Mouse (Mus musculus): ENCODE measurements around the gene 2700049A03Rik.
A peak's percentile ranks its signal among the peaks of the same experiment; 100 is the strongest.

The 2700049A03Rik gene

DNA sequence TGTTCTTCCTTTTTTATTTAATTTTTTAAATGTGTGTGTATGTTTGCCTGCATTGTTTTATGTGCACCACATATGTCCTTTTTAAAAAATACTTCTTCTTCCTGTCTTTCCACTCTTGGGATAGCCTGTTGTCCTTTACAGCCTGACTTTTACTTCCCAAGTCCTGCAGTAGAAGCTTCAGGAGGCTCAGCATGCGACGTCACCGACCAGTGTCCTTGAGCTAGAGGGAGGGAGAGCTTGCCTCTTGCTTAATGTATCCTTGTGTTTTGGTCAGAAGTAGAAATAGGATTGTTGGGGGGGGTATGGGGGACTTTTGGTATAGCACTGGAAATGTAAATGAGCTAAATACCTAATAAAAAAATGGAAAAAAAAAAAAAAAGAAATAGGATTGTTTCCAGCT lies 47.1 kb downstream of the 2700049A03Rik start:
- DNase-seq (ENCODE audit: low read depth, low spot score), result no peak

DNA sequence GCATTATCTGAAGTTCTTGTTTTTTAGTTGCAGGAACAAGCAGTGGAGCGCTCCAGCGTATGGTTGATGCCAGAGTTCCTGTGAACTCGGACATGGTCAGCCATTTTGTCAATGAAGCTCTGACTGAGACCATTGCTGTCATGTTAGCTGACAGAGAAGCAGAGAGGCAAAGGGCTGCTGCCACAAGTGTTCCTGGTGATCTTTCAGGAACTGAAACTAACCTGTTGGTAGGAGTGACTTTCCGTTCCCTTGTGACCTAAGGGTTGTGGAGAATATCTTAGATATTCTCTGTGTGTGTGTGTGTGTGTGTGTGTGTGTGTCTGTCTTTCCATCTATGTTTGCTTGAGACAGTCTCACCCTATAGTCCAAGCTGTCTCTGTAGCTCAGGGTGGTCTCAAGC lies 47.7 kb downstream of the 2700049A03Rik start:
- DNase-seq (ENCODE audit: low read depth, low spot score), result no peak

DNA sequence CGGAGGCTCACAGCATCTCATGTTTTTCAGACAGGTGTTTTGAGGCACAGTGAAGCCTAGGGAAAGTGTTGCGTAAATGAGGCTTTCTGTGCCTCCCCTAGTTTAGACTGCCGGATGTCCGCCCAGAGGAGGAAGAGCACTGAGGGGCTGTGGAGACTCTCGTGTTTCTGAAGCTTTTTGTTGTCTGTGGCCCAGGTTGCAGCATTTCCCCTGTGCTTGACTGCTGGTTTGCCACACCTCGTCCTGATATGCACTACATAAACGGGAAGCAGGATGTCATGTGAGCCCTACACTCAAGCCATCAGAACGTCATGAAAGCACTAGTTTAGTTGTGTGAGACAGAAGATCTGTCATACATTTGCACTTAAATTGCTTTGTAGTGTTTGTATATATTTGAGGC lies 56.1 kb downstream of the 2700049A03Rik start:
- no peak for DNase-seq (ENCODE audit: low read depth, low spot score)

DNA sequence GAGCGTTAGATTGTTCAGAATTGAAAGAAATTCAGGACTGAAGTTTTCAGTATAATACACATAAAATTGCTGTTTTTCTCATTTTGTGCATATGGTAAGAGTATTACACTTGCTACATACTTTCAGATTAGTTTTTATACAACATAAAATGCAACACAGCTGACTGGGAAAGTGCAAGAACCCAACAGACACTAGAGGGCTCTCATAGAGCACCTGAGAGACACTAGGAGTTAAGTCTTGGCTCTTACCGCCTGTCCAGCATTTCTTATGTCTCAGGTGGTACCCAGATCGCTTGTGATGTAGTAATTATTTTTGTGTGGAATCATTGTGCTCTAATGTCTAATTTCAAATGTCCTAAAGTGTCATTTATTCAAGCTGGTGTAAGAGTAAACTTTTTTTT lies 61.0 kb downstream of the 2700049A03Rik start:
- no peak for DNase-seq (ENCODE audit: low read depth, low spot score)

DNA sequence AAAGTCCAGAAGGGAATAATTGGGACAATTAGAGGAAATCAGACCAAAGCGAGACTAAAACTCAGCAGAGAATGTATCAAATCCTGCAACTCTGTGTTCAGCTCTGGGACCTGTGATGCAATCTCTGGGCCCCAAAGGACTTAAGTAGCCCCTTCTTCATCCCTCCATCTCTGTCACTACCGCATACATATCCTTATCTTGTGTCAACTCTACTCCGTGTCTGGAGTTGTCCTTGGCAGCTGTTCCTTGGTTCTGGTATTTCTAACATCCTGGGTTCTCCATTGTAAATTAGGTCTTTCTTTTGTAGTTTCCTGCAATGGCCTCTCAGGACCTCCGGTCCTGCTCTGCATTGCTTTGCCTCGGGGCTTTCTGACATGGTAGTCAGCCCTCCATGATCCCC lies 65.1 kb downstream of the 2700049A03Rik start:
- no peak for DNase-seq (ENCODE audit: low read depth, low spot score)

DNA sequence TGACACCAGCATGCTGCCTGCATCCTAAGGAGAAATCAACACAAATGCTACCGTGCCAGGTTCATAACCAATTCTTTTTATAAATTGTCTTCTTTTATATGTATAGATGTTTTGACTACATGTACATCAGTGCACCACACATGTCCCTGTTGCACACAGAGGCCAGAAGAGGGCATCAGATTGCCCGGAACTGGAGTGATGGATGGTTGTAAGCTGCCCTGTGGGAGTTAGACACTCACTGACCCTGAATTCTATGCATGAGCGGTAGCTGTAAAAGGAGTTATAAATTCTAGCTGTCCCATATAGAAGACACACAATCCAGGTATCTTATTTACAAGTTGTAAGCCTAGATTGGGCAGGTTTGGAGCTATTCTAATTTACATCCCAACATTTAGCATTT lies 67.7 kb downstream of the 2700049A03Rik start:
- DNase-seq (ENCODE audit: low read depth, low spot score), result no peak

DNA sequence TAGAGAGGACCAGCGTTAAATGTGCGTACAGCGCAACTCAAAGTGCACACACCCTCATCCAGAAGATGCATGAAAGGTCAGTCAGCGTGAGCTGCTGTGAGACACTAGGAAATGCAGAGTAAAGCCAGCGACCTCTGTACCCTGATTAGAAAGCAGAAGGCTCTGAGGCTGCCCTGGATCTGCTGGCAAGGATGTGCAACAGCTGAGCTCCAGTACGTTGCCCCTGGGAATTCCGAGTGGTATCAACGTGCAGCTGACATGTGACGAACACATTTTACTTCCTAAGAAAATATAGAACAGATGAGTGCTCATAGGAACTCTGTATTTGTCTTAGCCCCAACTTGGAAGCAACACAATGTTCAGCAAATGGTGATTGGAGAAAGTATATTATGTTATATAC lies 80.5 kb downstream of the 2700049A03Rik start:
- no peak for DNase-seq (ENCODE audit: low read depth, low spot score)

DNA sequence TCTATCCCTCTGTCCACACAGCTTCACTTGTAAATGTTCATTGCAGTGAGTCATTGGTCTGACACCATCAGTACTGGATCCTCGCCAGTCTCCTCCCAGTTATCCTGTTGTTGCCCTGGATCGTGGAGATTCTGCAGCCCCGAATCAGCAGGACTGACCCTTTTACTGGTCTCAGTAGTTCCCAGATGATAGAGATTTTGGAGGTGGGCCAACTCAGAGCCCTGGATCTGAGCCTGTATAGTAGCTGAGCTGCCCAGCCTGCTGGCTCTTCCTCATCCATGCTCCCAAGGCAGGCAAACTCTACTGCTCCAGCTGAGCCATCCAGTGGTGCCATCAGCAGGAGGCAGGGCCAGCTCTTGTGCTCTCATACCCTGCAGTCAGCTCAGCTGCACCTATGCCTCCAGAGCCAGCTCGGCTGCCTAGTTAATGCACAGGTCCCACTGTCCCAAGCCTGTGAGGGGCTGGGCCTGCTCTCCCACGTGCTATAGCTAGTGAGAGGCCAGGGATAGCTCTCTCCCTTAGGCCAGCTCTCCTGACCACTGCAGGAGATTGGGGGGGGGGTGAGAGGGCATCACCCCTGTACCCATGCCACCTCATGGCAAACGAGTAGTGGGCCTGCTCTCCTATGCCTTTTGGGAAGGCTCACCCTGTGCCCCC lies 81.3 kb downstream of the 2700049A03Rik start:
- DNase-seq (ENCODE audit: low read depth, low spot score), result no peak

DNA sequence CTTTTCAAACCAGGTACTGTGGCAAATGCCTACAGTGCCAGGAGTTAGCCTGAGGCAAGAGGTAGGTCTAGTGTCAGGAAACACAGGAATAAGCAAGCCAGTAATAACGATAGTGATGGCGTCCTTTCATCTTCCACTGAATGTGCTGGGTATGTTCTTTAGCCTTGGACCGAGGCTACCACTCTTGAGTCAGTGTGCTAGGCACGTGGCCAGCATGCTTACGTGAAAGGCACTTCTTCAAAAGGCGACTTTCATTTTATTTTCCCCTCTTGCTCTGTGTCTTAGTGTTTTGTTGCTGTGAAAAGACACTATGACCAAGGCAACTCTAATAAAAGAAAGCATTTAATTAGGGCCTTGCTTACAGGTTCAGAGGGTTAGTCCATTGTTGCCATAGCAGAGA lies 86.1 kb downstream of the 2700049A03Rik start:
- no peak for DNase-seq (ENCODE audit: low read depth, low spot score)

DNA sequence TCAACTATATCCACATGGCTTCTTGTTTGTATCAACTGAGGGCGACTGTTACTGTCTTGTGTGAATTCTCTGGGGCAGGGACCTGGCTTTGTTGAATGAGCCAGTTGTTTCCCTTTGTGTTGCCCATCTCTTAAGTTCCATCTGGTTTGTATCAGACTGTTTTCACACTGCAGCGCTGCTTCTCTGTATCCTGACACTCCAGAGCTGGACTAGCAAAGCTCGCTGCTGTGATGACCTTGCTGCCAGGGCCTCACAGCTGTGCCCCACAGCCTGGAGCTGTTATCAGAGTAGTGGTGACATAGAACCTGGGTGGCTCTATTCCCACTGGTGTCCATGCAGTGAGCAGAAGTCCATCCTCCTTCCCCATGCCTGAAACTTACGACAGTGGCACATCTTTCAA lies 91.1 kb downstream of the 2700049A03Rik start:
- DNase-seq (ENCODE audit: low read depth, low spot score), result no peak

DNA sequence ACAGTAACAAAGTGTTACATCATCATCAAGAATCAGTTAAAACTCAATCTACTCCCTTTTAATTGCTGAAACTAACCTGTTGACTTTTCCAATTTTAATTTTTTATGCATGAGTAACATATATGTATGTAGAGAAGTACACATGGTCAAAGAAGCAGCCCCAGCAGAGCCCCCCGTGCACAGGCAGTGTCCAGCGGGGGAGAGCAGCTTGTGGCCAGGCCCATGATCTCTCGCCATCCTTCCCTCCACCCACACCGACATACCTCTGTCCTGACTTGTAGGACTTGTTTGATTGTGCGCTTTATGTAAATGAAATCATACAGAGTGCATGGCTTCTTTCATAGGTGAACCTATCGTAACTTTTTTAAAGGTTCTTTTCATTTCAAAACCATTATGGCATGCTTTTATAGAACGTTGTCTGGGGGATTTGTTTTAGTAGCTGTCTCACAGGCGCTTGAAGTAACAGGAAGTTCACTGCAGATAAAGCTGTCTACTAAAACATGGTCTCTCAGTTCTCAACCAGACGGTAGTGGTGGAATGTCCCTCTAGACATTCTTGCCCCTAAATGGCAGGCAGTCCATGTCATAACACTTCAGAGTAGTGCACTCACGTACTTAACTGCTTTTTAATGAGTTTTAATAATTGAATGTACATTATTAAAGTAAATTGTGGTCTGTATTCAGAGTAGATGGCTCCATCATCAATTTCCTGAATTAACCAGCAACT lies 92.4 kb downstream of the 2700049A03Rik start:
- no peak for DNase-seq (ENCODE audit: low read depth, low spot score)

DNA sequence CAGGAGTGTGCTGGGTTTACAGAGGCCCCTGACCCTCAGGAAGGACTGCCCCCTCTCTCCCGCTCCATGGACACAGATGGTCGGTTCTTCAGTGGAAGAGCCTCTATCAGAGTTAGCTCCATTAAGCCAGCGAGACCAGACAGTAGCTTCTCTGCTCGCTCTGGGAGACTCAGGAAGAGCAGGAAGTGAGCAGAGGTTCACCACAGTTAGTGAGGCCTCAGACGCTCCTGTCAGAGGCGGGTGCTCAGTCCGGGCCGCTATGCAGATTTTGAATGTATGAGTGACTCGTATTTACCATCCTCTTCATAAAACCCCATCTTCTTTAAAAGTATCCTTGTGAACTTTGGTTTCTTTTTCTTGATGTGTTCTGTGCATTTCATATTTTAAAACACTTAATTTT lies 94.9 kb downstream of the 2700049A03Rik start:
- no peak for DNase-seq (ENCODE audit: low read depth, low spot score)

DNA sequence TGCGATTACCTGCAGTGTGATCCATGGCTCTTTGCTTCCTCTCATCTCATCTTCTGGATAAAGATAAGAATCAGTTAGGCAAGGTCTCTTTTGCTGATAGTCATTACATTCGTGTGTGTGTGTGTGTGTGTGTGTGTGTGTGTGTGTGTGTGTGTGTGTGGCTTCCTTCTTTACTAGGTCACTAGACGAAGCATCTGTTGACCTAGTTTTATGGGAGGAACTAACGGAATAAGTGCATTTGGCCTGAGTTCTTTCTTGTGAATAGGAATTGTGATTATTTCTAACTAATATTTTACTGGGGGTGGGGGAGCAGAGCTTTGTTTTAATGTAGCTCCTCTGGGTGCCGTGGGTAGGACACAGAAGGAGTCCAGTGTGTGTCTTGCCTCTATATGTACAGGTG lies 96.8 kb downstream of the 2700049A03Rik start:
- DNase-seq (ENCODE audit: low read depth, low spot score), result no peak

DNA sequence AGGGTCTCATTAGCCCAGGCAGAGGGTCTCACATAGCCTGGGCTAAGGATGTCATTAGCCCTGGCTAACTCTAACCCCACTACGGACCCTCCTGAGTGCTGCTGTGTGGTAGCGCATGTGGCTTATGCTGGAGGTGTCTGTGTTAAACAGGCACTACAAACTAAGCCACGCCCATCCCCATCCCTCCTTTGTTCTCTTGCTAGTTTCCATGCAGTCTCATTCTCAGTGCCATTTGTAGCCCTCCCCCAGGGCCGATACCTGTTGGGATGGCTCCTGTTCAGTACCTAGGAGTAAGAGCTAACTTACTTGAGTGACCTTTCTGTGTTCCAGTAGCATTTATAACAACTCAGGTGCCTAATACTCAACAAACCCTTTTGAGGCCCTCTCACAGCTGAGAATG lies 100.4 kb downstream of the 2700049A03Rik start:
- peak; percentile 11 for DNase-seq (ENCODE audit: low read depth, low spot score)

DNA sequence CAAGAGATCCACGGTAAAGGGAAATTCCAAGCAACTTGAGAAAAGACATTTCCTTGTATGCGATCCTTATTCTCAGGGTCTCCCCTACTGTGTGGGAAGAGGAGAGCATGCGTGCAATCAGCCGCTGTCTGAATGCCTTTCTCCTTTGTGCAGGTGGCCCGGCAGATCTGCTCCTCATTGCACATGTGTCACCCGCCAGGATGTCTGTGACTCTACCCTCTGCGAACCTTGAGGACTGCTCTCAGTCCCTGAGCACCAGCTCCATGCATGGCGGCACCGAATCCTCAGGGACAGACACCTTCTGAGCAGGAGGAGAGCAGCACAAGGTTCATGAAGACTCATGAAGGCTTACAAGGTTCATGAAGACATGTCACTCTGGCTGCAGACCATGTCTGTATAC lies 106.1 kb downstream of the 2700049A03Rik start:
- no peak for DNase-seq (ENCODE audit: low read depth, low spot score)

DNA sequence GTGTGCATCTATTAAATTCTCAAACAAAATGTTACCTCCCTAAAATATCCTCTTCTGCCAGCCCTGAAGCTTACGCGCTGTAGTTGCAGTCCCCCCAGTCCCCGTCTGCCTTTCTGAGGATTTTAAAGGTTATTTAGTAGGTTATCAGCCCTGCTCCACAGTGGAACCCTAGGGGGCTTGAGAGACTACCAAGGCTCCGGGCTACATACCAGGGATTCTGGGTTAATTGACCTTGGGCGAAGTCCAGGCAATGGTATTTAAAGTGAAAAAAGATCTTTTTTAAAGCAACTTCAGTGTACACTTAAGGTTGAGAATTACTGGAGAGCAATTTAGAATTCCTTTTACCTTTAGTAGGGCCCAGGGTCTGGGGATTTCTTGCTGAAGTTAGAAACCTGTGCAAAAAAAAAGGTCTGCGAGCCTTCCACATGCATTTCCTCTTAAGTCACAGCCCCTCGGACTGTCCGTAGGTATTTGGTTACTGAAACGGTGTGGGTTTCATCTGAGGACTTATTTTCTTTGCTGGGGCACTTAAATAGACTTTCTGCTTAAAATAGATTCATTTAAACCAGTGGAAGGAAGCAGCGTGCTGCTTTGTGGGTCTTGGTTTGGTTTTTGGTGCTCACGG lies 108.2 kb downstream of the 2700049A03Rik start:
- DNase-seq (ENCODE audit: low read depth, low spot score), result no peak

DNA sequence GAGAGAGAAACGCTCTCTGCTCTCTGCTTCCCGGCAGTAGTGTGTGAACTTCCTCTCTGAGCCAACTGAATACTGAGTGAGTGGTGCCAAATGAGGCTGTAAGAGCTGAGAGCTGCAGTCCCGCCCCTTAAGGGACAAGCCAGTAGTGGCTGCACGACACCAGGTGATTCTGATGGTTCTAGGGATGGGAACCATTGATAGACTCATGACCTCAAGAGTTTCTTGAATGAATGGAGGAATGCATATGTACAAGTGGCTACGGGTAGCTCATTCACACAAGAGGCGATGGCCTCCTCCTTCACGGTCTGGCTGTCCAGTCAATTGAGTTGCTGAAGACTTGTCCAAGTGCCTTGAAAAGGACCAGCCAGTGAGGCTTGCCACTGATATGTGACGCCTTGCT lies 110.5 kb downstream of the 2700049A03Rik start:
- DNase-seq (ENCODE audit: low read depth, low spot score), result no peak

DNA sequence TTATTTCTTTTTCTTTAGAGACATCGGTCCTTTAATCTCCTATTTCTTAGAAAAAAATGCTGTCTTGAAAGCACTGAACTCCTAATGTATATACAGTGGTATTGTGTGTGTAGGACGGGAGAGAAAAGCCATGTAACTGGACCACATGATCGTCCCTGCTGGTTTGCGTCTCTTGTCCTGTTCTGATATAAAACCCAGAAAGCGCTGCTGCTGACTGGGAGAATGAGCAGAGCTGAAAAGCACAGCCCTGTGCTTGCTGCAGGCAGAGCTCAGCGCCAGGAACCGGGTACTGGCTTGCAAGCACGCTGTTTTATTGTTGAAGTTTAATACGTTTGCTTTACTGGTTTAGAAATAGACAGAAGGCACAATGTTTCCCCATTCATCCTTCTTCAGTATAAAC lies 112.7 kb downstream of the 2700049A03Rik start:
- DNase-seq (ENCODE audit: low read depth, low spot score), result no peak

DNA sequence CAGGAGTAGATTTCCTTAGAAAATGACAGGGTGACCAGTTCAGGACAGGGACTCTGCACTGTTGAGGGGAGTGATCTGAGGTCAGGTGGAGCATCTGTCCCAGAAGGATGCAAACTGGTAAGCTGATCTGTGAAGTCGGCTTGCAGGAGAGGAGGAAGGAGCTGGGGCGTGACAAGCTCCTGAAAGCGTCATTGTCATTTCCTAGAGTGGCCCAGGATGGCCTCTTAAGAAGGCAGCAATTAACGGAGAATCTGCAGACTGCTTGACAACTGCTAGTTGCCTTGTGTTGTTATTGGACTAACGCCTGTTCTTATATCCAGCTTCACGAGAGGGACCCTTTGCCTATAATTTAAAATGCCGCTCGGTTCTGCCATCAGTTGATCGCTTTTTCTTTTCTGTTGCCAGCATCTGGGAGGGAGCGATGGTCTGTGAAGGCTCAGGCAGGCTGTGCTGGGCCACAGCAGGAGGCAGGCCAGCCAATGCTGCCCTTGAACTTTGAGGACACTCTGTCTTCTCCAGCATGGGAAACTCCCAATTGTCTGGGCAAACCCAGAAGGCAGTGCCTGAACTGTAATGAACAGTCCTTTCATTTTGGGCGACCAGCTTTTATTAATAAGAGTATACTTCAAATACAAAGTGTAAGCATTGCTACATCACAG lies 116.0 kb downstream of the 2700049A03Rik start:
- no peak for DNase-seq (ENCODE audit: low read depth, low spot score)

DNA sequence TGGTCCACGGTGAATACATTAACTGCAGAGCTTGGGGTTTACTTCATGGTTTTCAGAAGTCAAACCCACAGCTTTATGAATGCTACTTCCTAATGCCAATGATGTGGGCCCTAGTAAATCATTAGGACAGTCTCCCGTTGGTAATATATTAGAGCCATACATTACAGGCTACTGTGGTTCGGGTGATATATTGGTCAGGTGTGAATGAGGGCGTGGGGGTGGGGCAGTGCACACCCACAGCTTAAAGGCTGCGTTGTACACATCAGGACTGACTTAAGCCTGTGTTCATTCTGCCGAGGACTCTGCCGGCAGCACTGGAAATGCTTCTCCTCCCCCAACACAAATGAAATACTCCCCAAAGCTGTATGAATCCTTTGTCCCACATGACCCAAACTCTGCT lies 118.1 kb downstream of the 2700049A03Rik start:
- DNase-seq (ENCODE audit: low read depth, low spot score), result no peak

DNA sequence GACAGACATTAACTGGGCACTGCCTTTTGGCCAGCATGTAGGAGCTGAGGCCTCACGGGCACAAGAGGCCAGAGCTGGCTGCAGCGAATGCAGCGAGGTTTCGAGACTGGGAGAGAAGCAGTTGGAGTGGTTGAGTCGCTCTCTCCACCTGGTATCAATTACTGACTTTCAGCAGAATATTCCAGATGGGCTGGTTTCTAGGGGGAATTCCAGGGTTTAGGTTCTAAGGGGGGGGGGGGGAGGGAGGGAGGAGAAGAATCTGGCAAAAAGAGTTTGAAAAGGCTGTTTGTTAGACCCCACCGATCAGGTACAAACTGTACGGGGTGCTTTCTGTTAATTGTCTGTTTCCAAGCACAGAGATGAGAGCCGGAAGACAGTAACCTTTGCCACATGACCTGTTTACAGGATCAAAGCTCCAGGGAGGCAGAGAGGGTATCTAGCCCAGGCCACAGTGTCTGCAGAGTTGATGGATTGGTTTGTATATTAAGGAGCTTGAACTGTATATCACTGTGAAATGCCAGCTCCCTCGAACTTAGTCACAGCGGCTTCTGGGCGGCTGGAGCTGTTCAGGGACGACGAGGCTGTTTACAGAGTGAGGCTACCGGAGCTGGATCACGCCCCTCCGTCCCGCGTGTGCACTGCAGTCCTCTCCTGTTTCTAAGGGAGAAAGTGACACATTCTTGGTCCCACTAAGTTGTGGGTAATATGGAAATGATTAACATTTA lies 121.7 kb downstream of the 2700049A03Rik start:
- DNase-seq (ENCODE audit: low read depth, low spot score), result no peak

DNA sequence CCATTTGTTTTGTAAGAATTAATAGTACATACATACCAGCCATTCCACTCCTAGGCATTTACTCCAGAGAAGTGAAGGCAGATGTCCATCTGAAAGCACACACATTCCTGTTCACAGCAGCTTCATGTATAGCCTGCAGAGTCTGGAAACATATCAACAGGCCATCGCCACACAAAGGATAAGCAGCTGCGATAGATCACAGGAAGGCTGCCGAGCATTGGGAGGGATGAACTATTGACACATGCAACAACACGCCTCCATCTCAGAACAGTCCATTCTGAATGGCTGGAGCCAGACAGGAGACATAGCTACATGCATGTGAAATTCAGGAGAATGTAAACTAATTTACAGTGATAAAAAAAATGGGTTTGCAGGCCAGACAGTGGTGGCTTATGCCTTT lies 127.6 kb downstream of the 2700049A03Rik start:
- DNase-seq (ENCODE audit: low read depth, low spot score), result no peak

Data from WW6 (cell line).